Mouse (Mus musculus): Measurements from ENCODE around the gene Hira. TPM values are rescaled to one million over a fixed set of nuclear protein-coding genes. Genes with fewer than 3 reads are reported as not detected.
"Not testable (repeated sequence)": the region's sequence is repeated elsewhere in the genome, so short reads cannot be mapped to it uniquely, and the experiment has no call there.

The Hira gene
- total RNA-seq (2021): 10 to 100 TPM; 36.3 to 44.4 TPM
- long read RNA-seq, experiment 1, full-length matches to known transcripts: 1 of 6 reads
- long read RNA-seq, experiment 1, partial matches to known transcripts: 5 of 6 reads
- long read RNA-seq, experiment 1, other reads (novel, unspliced or antisense): 0 of 6 reads
- long read RNA-seq, experiment 2, partial matches to known transcripts: 2 of 2 reads
- long read RNA-seq, experiment 2, other reads (novel, unspliced or antisense): 0 of 2 reads

DNA sequence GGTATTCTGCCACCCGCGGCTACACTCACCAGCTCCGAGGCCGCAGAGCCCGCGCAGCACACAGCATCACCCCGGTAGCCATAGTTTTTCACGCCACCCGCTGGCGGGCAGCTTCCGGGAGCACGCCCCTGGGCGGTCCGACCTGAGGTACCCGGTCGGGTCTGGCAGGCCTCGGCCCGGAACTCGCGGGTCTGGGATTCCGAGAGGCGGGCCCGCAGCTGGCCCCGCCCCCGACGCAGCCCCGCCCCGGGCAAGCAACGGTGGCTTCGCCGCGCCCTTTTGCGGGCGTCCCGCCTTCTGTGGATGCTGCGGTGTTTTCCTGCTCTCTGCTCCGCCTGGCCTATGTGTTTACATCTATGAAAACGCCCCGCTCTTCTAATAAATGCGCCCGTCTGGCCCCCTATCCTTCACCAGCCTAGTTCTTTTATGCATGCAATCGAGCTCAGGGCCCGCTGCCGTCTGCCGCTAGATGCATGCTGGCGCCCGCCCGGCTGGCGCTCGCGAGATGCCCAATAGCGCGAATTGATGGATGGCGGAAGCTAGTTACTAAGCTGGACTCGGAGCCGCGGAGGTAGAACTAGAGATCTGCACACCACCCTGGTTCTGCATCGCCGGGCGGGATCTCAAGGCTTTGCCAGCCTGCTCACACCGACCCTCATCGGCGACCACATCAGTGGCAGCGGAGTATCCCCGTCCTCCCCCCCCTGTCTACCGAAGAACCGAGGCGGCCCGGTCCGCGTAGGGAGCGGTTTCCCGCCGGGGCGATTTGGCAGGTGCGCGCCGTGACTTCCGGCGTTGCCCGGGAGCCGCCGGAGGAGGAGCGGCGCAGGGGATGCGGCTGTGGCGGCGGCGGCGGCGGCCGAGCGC, at the start of gene Hira, which contains the start of gene Mrpl40:
Hira (plus strand) TSS at position 596 of the 867 bp plus-strand sequence.
Mrpl40 (minus strand) TSS at position 421 of the 867 bp plus-strand sequence.
- DNase-seq: peak; percentile 98

DNA sequence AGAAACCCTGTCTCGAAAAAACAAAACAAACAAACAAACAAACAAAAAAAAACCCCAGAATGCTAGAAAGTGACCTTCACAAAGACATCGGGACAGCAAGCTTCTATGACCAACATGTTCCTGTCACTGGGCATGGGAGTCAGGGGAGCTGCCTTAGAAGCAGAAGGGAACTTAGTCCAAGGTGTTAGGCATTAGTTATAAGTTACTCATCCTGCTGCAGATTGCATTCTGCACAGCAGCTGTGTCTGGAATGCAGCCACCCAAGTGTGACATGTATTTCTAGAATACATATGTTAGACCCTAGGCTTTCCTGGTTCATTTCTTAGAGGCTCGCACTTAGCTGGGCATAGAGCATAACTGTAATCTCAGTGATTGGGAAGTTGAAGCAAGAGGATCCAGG, 48.2 kb upstream of the Hira start:
- DNase-seq: no peak

DNA sequence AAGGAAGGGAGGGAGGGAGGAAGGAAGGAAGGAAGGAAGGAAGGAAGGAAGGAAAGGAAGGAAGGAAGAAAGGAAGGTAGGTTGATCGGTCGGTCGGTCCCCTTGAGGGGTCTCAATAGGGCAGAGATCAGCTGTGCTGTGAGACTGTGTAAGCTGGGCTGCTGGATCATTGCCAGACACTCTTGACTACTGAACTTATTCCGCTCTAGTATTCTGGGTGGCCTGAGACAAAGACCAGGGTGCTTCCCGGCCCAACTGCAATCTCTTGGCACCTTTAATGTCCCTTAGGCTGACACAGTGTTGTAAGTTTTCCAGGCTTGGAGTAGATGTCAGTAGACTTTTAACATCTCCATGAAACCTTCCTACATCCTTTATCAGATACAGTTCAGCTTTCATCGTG, 47.7 kb upstream of the Hira start:
- no peak for DNase-seq

DNA sequence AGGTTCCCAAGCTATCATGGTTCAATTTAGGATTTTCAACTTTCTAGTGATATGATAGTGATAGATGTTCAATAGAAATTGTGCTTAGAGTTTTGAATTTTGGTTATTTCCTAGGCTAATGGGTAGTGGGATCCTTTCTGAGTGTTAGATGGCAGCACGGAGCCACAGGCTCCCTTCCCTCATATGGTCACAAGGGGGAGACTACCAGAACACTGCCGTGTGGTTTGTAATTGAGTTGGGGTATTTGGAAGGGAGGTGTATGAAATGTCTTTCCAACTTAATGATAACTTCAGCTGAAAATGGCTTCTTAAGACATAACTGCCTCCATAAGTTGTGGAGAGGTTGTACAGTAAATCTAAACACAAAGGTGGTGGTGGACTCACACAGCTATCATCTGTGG, 43.4 kb upstream of the Hira start:
- DNase-seq: no peak

DNA sequence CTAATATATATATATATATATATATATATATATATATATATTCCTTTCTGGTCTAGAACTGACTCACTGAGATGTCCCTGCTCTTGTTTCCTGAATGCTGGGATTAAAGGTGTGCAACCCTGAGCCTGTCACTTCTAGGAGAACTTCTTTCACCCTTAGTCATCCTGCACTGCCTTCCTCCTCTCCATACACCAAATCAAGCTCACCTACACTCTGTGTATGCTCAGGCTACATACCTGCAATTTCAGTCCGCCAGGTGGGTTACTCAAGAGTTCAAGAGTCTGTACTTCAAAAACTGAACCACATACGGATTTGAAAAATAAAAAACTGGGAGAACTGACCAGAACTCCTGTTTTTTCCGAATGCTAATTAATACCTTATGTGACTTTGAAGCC, 40.8 kb upstream of the Hira start:
- no peak for DNase-seq

DNA sequence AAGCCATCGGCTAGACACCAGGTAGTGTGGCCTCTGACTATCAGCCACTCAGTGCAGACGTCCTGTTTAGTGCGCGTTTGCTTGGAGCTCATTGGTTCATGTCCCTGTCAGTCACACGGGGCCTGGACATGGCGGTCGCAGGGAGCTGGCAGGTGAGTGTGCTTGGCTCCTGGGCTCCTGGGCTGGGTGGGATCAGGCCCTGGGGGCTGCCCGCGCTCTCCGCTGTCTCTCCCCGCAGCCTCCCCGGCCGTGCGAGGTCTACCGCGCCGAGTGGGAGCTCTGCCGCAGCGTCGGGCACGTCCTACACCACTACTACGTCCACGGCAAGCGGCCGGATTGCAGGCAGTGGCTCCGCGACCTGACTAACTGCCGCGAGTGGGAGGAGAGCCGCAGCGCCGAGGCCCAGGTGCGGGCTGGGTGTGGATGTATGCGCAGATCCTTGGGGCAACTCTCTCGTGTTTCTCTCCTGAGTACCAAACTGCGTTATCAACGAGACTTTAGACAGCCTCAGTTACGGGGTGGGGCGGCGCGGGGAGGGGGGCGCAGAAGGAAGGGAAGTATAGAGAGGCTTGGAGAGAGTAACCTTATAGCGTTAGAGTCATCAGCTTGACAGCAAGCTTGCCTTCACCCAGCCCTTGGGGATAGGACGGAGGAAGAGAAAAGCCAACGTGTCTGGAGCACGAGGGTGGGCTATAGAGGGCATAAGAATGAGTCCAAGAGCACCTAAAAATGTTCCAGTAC, 40.2 kb upstream of the Hira start, which contains the start of the genes 2510002D24Rik and Gm28539:
2510002D24Rik (plus strand) TSS at position 111 of the 741 bp plus-strand sequence.
Gm28539 (plus strand) TSS at position 117 of the 741 bp plus-strand sequence.
- peak; percentile 95 for DNase-seq

DNA sequence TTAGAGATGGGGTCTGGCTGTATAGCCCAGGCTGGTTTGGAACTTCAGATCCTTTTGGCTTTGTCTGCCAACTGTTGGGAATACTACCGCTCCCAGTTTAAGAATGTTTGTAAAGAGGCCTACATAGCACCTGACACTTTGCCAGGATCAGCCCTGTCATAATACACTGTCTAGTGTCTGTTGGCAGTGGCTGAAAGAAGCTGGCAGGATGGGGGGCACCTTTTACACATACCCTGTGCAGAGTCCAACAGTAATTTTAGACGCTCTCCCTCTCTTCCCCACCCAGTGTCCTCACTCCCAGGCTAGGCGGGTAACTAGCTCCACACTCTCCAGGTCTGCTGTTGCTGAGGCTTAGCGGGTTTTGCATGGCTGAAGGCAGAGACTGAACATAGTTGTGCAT, 38.5 kb upstream of the Hira start:
- no peak for DNase-seq

DNA sequence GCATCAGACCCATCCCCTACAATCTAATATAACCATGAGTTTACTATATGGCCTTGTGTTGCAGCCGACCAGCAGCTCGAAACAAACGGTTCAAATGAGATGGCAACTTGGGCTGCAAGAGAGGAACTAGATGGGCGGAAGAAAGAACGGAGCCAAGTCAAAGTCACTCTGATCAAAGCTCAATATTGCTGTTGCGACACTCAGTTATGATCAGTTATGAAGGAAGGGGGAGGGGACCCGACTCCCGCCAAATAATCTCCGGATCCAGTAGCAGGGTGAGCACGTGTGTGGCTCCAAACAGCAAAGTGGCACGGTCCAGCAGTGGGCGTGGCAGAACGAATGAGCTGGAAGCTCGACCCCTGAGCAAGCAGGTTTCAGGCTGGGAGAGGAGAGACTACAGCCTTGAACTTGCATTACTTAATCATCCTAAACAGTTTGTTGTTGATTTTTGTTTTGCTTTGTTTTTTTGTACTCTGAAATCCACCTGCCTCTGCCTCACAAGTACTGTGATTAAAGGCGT, 30.5 kb upstream of the Hira start:
- DNase-seq: no peak

DNA sequence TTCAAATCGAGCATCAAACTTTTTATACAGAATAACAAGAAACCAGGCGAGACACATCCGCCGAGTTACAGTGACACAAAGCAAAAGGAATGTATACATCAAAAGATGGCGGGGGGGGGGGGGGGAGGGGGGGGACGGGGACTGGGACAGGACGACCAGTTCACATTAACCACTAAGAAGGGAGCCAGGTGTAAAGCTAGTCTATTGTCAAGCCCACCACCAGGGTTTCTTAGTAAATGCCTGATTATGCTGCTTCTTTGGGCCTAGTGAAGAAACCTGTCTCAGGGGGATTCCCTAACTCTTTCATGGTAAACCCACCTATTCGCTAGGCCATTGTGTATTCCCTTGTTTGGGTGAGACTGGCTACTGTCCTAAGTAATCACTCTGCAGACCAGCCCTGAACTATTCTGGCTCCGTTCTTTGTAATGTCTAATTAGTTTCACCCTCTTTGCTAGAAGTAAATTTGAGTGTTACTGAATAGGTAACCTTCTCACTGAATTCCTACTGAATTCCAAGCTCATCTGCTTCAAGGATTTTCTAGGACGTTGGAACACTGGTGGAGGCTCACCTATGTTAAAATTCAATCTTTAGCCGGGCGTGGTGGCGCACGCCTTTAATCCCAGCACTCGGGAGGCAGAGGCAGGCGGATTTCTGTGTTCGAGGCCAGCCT, 27.2 kb upstream of the Hira start:
- not testable (repeated sequence) for DNase-seq

DNA sequence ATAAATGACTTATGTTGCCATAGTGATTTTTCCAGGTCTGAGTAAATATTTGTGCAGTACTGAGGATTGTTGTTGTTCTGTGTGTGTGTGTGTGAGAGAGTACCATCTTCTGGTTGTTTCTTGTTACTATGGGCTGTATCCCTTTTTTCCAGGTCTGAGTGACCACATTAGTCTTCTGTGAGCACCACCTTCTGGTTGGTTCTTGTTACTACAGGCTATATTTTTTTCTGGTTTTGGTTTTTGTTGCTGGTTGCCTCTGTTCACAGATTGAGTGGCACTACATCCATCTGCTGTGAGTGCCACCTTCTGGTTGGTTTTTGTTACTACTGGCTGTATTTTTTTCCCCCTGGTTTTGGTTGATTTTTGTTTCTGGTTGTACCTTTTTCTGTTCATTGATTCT, 18.3 kb upstream of the Hira start:
- DNase-seq: peak; percentile 28

DNA sequence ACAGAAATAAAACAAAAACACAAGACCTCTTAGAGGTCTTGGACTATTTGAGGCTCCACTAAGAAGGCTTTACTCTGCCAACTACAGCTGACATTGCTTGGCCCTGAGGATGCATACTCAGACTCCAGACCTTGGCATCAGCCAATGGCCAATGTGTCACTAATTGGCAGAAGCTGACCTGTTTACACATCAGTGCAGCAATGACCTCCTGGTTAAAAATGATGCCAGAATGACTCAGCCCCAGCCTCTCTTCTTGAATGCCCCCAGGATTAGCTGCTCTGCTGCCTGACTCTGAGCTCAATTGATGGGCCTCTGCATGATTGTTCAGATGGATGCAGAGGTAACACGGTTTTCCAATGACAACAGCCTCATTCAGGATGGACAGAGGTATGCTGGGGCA, 16.7 kb upstream of the Hira start:
- DNase-seq: peak; percentile 72

DNA sequence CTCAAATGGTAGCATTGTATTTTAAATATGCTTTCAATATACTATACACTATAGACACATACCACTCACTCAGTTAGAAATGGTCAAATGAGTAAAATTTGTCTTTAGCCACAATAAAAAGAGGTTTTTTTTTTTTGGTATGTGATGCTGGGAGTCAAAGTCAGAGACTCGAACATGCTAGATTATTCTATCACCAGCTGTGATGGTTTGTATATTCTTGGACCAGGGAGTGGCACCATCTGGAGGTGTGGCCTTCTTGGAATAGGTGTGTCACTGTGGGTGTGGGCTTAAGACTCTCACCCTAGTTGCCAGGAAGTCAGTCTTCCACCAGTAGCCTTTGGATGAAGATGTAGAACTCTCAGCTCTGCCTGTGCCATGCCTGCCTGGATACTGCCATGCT, 6.3 kb upstream of the Hira start:
- not testable (repeated sequence) for DNase-seq

DNA sequence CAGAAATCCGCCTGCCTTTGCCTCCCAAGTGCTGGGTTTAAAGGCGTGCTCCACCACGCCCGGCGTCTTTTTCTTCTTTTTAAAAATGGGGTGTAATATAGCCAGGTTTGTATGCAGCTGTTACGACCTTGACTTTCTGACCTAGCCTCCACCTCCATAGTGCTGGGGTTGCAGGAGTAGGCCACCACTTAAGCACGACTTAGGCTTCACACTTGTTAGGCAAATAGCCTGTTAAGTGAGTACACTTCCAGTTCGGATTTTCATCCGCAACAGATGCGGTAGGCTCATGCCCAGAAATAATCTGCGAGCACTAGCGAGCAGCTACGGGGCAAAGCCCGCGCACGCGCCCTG, 771 bp upstream of the Hira start:
- DNase-seq: no peak

DNA sequence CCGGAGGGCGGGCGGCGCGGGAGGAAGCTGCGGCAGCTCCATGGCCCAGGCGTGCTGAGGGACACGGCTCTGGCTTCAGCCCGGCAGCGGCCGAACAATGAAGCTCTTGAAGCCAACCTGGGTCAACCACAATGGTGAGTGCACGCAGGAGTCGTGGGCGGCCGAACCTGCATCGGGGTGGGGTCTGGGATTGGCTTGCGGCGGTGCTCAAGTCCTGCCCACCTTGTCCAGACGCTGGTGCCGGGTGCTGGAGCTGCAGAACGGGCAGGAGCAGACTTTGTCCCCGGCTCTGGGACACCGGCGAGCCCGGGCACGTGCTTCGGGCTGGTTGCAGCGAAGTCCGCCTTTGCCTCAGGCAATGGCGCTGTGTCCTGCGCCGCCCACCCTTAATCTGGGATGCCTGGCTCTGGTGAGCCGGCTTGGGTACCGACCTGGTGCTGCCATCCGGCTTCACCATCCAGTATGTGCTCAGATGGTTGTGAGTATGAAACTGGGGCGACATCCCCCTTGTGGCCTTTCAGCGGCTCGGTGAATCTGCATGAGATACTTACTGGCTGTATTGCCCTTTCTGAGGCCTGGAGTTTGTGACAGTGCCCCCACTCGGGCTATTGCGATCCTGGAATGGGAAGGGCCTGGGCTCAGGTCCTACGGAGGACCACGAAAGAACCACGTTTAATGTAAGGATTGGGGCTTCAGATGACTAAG, 701 bp downstream of the Hira start:
- peak; percentile 61 for DNase-seq

DNA sequence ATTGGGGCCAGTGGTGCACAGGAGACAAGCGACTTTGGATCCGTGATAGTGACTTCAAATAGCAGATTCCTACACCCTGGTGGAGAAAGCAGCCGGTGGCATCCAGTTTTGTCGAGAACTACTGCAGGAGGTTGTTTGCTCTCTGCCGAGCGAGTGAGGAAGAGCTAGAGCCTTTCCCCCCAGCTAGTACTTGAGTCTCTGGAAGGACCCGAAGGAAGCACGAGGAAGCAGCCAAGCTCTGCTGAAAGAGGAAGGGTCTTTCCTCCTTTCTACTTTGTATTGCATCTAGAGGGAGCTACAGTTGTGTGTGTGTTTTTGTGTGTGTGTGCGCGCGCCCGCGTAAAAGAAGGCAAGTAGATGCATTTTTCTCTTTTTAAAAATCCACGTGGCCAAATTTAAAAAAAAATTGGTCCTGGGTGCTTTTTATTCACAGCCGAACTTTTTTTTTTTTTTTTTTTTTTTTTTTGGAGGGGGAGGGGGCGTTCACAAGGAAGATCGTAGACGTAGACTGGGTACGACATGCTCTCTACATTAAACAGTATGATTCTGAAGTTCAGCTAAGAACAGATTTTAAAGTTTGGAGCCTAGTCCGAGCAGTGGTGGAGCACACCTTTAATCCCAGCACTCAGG, 1.4 kb downstream of the Hira start:
- no peak for DNase-seq

DNA sequence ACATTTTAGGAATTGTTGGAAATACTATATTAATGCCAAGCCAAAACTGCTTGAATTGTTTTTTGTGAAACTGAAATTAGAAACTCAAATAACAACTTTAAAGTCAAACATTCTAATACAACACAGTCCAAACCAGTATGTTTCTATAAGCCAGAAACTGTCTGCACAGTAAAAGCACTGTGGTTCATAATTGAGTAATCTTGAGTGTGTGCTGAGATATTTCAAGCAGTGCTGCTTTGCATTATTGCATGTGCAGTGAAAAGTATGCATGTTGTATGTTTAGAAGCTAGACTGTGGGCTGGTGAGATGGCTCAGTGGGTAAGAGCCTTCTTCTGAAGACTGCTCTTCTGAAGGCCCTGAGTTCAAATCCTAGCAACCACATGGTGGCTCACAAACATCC, 7.2 kb downstream of the Hira start:
- DNase-seq: no peak

DNA sequence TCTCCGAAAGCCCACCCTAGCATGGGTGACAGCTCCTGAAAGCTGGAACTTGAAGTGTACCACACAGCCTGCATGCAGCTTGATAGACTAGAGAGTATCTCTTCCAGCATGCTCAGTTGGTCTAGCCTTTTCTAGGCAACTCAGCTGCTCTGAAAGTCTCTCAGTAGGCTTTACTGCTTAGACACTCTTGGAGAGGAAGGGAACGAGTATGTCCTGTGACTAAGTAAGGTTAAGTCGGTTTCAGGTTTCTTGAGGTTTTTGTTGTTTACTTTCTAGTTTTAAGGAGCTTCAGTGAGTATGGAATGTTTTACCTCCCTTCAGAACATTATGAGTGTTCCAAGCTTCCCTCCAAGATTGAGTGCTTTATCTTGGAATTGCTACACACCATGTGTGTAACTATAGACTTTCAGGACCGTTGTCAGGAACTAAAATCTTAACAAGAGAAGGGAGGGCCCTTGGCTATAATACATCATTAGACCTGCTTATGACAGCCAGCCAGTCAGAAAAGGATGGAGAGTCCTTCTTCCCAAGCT, 17.1 kb downstream of the Hira start:
- DNase-seq: no peak

DNA sequence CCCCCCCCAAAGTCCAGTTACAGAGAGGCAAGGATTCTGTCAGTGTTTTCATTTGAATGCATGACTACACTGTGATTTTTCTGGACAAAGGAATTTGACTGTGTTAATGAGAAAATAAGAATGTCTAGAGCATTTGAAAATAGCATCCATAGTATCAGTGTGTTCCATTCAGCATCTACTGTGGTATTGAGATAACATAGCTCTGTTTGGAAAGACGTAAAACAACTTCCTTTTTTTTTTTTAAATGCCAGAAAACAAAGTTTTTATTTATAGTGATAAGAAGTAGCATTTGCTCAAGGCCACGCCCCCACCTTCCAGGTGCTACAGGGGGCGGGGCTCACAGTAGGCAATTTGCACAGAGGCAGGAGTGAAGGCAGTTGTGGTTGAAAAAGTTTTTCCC, 18.4 kb downstream of the Hira start:
- no peak for DNase-seq

DNA sequence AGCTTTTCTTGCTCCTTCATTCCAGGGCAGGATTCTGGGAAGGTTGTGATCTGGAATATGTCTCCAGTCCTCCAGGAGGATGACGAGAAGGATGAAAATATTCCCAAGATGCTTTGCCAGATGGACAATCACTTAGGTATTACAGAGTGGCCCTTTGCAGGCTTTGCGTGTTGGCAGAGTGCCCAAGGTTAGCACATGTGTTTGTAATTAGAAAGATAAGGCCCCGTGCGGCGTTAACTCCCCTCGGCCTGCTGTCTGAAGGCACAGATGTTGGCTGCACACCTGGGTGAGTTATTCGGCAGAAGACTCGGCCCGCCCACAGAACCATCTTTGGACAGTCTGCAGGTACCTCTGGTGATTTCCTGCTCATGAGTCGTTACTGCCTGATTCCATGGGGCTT, 19.6 kb downstream of the Hira start:
- DNase-seq: peak; percentile 8

DNA sequence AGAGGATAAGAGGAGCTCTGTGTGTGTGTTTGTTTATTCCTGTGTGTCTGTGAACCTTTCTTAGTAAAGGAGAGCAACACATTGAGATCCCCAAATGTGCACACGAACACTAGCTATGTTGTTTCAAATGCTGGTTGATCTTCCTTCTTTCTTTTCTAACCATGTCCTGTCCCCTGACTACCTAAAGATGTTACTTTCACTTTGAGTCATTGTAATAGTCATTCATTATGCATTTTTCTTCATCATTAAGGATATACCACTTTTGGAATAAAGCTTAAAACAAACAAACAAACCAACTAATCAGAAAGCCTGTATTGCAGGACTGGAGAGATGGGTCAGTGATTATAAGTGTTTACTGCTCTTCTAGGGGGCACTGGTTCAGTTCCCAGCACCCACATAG, 28.8 kb downstream of the Hira start:
- DNase-seq: no peak

DNA sequence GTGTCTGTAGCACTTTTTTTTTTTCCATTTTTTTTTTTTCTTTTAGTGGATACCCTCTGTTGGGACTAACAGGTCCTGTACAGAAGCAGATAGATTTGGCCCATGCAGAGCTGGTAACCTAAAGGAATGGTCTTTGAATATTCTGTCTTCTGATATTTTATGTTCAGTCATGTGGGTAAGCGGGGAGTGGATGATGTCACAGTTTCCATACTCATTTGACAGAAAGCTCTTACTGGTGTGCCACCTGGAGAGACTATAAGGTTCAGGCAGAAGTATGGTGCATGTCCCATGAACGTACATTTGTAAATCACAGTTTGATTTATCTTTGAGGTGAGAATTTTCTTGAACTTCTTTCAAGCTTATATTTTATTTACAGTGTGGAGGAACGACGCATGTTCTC, 39.2 kb downstream of the Hira start:
- no peak for DNase-seq

All from adrenal gland, postnatal 10 days (tissue).